Mouse (Mus musculus) lung, postnatal 4 days (tissue): Measurements from ENCODE around the gene Gm7978.
"Not testable (repeated sequence)": the region's sequence is repeated elsewhere in the genome, so short reads cannot be mapped to it uniquely, and the experiment has no call there.

ENCODE experiments used
- DNase-seq, 2 experiments: peaks; one replicate each; pipeline ENCODE4 v3.0.0; 2021

The Gm7978 gene

GRCm38 (mm10) chr5:95736073-95736472 lies at the start of gene Gm7978:
Gm7978 (minus strand) TSS chr5:95736173.
- not testable (repeated sequence) for DNase-seq

DNA sequence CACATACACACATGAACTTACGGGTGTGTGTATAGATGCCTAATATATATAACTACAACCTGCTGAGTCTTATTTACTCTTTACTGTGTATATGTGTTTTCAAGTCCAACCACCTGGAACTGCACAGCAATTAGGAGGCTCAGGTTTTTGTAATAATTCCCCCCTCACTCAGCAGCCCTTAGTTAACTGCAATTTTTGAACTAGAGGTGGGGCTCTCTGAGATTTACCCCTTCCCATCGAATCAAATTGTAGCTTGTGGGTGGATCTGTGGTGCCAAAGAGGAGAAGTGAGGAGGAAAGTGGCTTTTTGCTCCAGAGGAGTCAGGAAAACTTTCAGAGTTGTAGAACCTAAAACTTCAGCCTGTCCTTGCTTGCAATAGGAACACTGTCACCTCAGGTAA lies 39.7 kb upstream of the Gm7978 start, which contains the start of gene E330014E10Rik:
Gene E330014E10Rik (plus strand): TSS at position 301 of the 400 bp plus-strand sequence.
- DNase-seq = not testable (repeated sequence)

GRCm38 (mm10) chr5:95741714-95742113 lies 5.7 kb upstream of the Gm7978 start, which contains the start of gene Gm7982:
Gm7982 (plus strand) TSS chr5:95742014.
- DNase-seq = not testable (repeated sequence)
